Mouse (Mus musculus): ENCODE results near the gene Taf3. TPM values are rescaled to one million over a fixed set of nuclear protein-coding genes. Genes with fewer than 3 reads are reported as not detected.

Taf3 gene
- total RNA-seq, 2 experiments from 2014 or later: 11.8 to 12.1 TPM

GRCm38 (mm10) chr2:10010263-10010909, 38.0 kb downstream of the Taf3 start:
- DNase-seq: peak in 1 of 2 experiments; percentile 32

- peak; percentile 22 to 32 for DNase-seq
These were observed 38.6 kb downstream of the Taf3 start for GRCm38 (mm10) chr2:10009671-10010254.

- DNase-seq: no peak
These were observed 39.8 kb downstream of the Taf3 start for GRCm38 (mm10) chr2:10008593-10008992.

GRCm38 (mm10) chr2:10004960-10005621, 43.3 kb downstream of the Taf3 start:
- DNase-seq: no peak

- DNase-seq: peak; percentile 41 to 53
These were observed 45.0 kb downstream of the Taf3 start for GRCm38 (mm10) chr2:10003358-10003757.

- no peak for DNase-seq
These were observed 46.8 kb downstream of the Taf3 start for GRCm38 (mm10) chr2:10001591-10001990.

- DNase-seq: no peak
These were observed 50.9 kb downstream of the Taf3 start for GRCm38 (mm10) chr2:9997535-9997934.

GRCm38 (mm10) chr2:9996111-9996510, 52.3 kb downstream of the Taf3 start:
- DNase-seq: no peak

- no peak for DNase-seq
These were observed 57.6 kb downstream of the Taf3 start for GRCm38 (mm10) chr2:9990690-9991229.

GRCm38 (mm10) chr2:9989649-9990547, 58.5 kb downstream of the Taf3 start:
- DNase-seq: no peak

GRCm38 (mm10) chr2:9988290-9988689, 60.1 kb downstream of the Taf3 start:
- no peak for DNase-seq

GRCm38 (mm10) chr2:9985979-9986447, 62.4 kb downstream of the Taf3 start:
- peak in 1 of 2 experiments; percentile 16 for DNase-seq

GRCm38 (mm10) chr2:9982446-9982845, 66.0 kb downstream of the Taf3 start:
- no peak for DNase-seq

- DNase-seq: no peak
These were observed 76.5 kb downstream of the Taf3 start for GRCm38 (mm10) chr2:9971927-9972326.

- no peak for DNase-seq
These were observed 77.8 kb downstream of the Taf3 start for GRCm38 (mm10) chr2:9970579-9970978.

- no peak for DNase-seq
These were observed 78.2 kb downstream of the Taf3 start for GRCm38 (mm10) chr2:9970178-9970577.

GRCm38 (mm10) chr2:9969734-9970133, 78.7 kb downstream of the Taf3 start:
- no peak for DNase-seq

- DNase-seq: no peak
These were observed 81.8 kb downstream of the Taf3 start for GRCm38 (mm10) chr2:9966634-9967033.

GRCm38 (mm10) chr2:9965608-9966007, 82.8 kb downstream of the Taf3 start:
- no peak for DNase-seq

- no peak for DNase-seq
These were observed 85.5 kb downstream of the Taf3 start for GRCm38 (mm10) chr2:9962871-9963270.

GRCm38 (mm10) chr2:9961708-9962107, 86.7 kb downstream of the Taf3 start:
- no peak for DNase-seq

- DNase-seq: no peak
These were observed 90.4 kb downstream of the Taf3 start for GRCm38 (mm10) chr2:9958011-9958410.
